Mouse (Mus musculus) limb, embryonic 10.5 days (tissue): ENCODE measurements at regions not wholly inside any gene's neighbourhood (a gene's known extent, or its start where the extent isn't known, plus 50 kb on each side); places are given as distances from the start of the nearest gene placed in this dataset.

ENCODE experiments used
- DNase-seq: peaks from one replicate; pipeline ENCODE4 v3.0.0-alpha.2; 2017; ENCODE audit warnings: low spot score
- H3K27ac ChIP-seq: fragments of 300-500 bp; sonication (generic); 2 replicates; pipeline ENCODE4 v1.5.1; 2016; ENCODE audit warnings: mild to moderate bottlenecking
- H3K27me3 ChIP-seq: fragments of 300-500 bp; sonication (generic); 2 replicates; pipeline ENCODE4 v1.6.1; 2016; ENCODE audit warnings: low read depth, mild to moderate bottlenecking; ENCODE audit not compliant: poor library complexity, severe bottlenecking
- H3K36me3 ChIP-seq: fragments of 300-500 bp; sonication (generic); 2 replicates; pipeline ENCODE4 v1.6.1; 2016; ENCODE audit warnings: mild to moderate bottlenecking, moderate library complexity
- H3K4me1 ChIP-seq: fragments of 300-500 bp; sonication (generic); 2 replicates; pipeline ENCODE4 v1.6.1; 2016
- H3K4me3 ChIP-seq: fragments of 300-500 bp; sonication (generic); 2 replicates; pipeline ENCODE4 v1.5.1; 2016; ENCODE audit warnings: mild to moderate bottlenecking, moderate library complexity
- H3K9me3 ChIP-seq: fragments of 300-500 bp; sonication (generic); replicated peaks from 2 replicates; pipeline ENCODE4 v1.6.1; 2016; ENCODE audit warnings: mild to moderate bottlenecking
- WGBS: fragments of 180-500 bp; shearing (Covaris S2); methylation state at CpG from one replicate; pipeline ENCODE4 v1.1.7; 2016; 5-methylcytosine and 5-hydroxymethylcytosine counted together

DNA sequence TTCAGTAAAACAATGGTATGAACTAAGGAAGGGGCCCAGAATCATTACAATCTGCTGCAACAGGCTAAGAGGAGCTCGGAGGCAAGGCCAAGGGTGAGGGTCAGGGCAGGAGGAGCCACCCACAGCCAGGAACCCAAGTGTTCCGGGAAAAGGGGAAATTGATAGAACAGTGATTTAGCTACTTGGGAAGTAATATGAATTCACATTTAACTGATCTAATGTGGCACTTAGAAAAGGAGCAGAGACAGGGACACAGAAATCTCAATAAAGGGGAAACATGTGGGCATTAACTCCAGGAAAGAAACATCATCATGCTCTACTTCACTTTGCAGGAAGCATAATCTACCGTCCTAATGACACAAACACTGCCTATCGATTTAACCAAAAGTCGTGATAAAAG is 120.1 kb upstream of the Hs6st1 start:
- no peak for DNase-seq
- H3K27me3 ChIP-seq, result no peaks in the 10 kb centered on the region
- no peaks in the 10 kb centered on the region for H3K9me3 ChIP-seq
- no peak overlapping the region for H3K4me3 ChIP-seq
- no peak overlapping the region for H3K27ac ChIP-seq
- H3K36me3 ChIP-seq, result no peaks in the 10 kb centered on the region
- peaks cover 9% of the 10 kb centered on the region for H3K4me1 ChIP-seq
- 74% methylated on average over 5 of the region's 5 CpGs for WGBS

DNA sequence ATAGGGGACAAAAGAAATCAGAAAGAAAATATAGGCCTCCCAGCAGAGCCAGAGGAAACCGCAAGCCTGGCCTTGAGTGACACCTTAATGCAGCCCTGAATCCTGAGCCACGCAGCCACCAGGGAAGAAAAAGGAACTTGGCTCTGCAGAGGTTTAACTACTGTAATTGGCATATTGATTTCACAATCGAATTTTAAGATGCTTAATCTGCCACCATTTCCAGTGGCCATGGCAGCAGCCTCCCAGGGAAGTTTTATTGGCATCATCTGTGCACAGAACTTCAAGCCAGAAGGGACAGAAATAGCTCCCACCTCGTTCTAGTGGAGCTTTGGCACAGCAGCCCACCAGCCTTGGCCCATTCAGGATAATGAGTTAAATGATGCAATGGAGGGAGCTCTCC is 117.1 kb upstream of the Hs6st1 start:
- WGBS, result 71% methylated on average over 4 of the region's 4 CpGs
- H3K9me3 ChIP-seq, result no peaks in the 10 kb centered on the region

DNA sequence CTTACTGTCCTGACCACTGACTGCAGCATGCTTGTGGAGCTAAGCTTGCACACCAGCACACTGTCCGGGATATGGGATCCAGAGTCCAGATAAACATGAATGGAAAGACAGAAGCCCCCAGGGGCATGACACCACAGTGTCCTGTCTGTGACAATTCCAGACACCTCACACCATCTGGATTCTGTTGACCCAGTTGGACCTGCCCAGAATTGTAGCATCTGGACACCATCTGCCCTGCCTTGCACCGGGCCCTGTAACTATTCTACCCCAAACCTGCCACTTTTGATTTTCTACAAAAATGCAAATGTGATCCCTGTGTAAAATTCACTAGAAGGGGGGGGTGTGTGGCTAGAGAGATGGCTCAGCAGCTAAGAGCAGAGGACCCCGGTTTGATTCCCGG is 114.5 kb upstream of the Hs6st1 start:
- 43% methylated on average over 4 of the region's 4 CpGs for WGBS
- Histone ChIP-seq H3K27ac (no peak overlapping the region), H3K36me3 (no peaks in the 10 kb centered on the region), H3K9me3 (no peaks in the 10 kb centered on the region), H3K4me1 (peaks cover 12% of the 10 kb centered on the region), H3K27me3 (no peaks in the 10 kb centered on the region), H3K4me3 (no peak overlapping the region)
- peak; percentile 67 for DNase-seq

More for the DNA sequence above, 117.1 kb upstream of the Hs6st1 start:
- peaks cover 10% of the 10 kb centered on the region for H3K4me1 ChIP-seq
- DNase-seq, result no peak
- no peak overlapping the region for H3K27ac ChIP-seq
- no peak overlapping the region for H3K4me3 ChIP-seq
- no peaks in the 10 kb centered on the region for H3K27me3 ChIP-seq
- H3K36me3 ChIP-seq, result no peaks in the 10 kb centered on the region

DNA sequence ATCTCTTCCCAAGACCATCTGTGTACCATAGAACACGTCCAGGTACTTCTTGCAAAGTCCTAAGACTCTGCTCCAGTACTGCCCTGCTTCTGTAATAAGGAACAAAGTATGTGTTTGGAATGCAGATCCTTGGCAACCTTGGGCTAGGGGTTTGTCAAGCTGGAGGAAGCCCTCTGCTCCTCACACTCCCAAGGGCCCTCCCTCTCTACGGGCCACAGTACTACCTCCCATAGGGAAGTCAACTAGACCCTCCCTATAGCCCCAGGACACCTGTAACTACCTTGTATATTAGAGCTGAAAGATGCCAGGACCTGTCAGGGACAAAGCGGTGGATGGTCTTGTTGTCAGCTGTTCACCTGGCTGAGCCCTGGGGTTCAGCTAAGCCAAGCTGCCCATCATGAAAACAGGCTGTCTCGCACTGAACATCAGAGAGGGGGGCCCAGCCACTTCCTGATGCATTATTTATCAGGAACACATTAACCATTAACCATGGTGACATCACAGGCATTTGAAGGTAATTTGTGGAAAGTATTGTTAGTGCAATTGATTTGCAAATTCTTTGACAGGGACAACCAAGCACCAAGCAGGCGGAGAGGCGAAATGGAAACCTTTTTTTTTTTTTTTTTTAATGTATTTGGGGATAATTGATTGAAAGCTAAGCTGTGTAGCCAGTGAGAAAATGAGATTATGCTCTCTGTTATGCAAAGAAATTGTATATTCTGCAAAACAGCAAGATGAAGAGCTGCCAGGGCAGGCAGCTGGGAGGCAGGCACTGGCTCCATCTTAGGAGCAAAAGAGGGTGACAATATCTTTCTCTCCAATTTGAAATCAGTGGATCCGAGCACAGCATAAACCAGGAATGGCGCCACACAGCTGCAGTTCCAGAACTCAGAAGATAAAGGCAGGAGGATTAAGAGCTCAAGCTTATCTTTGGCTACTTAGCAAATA is 110.5 kb upstream of the Hs6st1 start:
- WGBS, result 87% methylated on average over 8 of the region's 8 CpGs
- H3K36me3 ChIP-seq, result no peaks in the 10 kb centered on the region
- no peak overlapping the region for H3K27ac ChIP-seq
- no peak overlapping the region for H3K4me3 ChIP-seq
- H3K4me1 ChIP-seq, result peaks cover 16% of the 10 kb centered on the region
- no peaks in the 10 kb centered on the region for H3K27me3 ChIP-seq
- H3K9me3 ChIP-seq, result no peaks in the 10 kb centered on the region
- no peak for DNase-seq

DNA sequence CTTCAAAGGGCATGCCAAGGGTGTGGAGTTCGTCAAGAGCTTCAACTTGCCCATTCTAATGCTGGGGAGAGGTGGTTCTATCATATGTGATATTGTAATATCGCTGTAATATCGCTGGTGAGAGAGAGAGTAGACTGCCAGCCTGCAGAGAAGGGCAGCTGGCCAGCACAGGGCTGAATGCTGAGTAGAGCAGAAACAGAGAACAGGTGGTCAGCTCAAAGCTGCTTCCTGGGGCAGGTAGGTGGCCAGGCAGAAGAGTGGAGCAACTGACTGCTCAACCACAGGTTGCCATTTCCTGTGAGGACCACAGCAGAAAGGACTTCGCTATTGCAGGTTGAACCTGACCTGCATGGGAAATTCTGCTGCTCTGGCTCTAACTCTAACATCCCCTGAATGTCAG is 108.5 kb upstream of the Hs6st1 start:
- DNase-seq, result no peak
- Histone ChIP-seq H3K4me3 (no peak overlapping the region), H3K27me3 (no peaks in the 10 kb centered on the region), H3K4me1 (peaks cover 6% of the 10 kb centered on the region; the same call in 1 of the 2 replicates), H3K36me3 (no peaks in the 10 kb centered on the region), H3K27ac (no peak overlapping the region), H3K9me3 (no peaks in the 10 kb centered on the region)
- 88% methylated on average over 4 of the region's 4 CpGs for WGBS

DNA sequence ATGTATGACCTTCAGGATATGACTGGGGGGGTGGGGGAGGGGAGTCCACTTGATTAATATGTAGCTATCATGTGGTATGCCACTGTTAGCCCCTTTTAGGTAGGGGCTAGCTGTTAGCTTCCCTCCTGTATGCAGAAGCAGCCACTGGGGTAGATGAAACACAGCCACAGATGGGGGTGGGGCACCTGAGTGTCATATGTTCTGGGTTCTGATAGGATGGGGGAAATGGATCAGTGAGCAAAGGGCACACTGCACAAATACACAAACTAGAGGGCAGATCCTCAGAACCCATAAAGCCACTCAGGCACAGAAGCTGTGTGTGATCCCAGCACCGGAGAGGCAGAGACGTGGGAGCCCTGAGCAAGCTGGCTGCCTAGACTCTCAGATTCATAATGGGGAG is 107.4 kb upstream of the Hs6st1 start:
- H3K36me3 ChIP-seq, result no peaks in the 10 kb centered on the region
- no peak overlapping the region for H3K27ac ChIP-seq
- peaks cover 6% of the 10 kb centered on the region; the same call in 1 of the 2 replicates for H3K4me1 ChIP-seq
- WGBS, result 89% methylated on average over 2 of the region's 2 CpGs
- no peaks in the 10 kb centered on the region for H3K27me3 ChIP-seq
- no peak overlapping the region for H3K4me3 ChIP-seq
- no peaks in the 10 kb centered on the region for H3K9me3 ChIP-seq
- DNase-seq, result no peak

DNA sequence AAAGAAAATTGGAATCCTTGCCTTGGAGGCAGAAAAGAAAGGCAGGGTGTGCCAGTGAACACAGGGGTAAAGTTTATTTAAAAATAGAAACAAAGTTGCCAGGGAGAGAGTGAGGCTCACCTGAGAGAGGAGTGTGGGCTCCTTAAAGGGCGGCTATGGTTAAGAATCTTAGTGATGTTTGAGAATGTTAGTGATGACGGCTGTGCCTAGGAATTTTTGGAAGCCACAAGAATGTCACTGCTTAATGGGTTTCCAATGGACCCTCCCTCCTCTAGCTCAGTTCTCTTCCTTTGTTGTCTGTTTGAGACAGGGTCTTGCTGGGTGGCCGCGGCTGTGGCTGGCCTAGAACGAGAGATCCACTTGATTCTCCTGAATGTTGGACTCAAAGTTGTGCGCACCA is 106.3 kb upstream of the Hs6st1 start:
- peaks cover 6% of the 10 kb centered on the region; the same call in 1 of the 2 replicates for H3K4me1 ChIP-seq
- no peak overlapping the region for H3K27ac ChIP-seq
- DNase-seq, result no peak
- H3K4me3 ChIP-seq, result no peak overlapping the region
- no peaks in the 10 kb centered on the region for H3K36me3 ChIP-seq
- 86% methylated on average over 6 of the region's 6 CpGs for WGBS
- H3K9me3 ChIP-seq, result no peaks in the 10 kb centered on the region
- H3K27me3 ChIP-seq, result no peaks in the 10 kb centered on the region

DNA sequence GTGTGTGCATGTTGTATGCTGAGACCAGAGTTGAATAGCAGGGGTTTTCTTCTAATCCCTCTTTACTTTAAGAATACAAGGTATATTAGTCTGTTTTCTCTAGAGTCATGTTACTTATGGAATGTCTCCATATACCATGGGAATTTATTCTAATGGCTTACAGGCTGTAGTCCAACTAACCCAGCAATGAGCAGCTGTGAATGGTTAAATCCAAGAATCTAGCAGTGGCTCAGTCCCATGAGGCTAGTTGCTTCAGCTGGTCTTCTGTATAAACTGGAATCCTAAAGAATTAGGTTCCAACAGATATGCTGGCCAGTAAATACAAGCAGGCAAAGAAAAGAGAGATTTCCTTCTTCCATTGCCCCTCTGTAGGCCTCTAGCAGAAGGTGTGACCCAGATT is 99.7 kb upstream of the Hs6st1 start:
- no peak for DNase-seq
- Histone ChIP-seq H3K27ac (no peak overlapping the region), H3K27me3 (no peaks in the 10 kb centered on the region), H3K36me3 (no peaks in the 10 kb centered on the region), H3K9me3 (no peaks in the 10 kb centered on the region), H3K4me1 (peaks cover 32% of the 10 kb centered on the region), H3K4me3 (no peak overlapping the region)

DNA sequence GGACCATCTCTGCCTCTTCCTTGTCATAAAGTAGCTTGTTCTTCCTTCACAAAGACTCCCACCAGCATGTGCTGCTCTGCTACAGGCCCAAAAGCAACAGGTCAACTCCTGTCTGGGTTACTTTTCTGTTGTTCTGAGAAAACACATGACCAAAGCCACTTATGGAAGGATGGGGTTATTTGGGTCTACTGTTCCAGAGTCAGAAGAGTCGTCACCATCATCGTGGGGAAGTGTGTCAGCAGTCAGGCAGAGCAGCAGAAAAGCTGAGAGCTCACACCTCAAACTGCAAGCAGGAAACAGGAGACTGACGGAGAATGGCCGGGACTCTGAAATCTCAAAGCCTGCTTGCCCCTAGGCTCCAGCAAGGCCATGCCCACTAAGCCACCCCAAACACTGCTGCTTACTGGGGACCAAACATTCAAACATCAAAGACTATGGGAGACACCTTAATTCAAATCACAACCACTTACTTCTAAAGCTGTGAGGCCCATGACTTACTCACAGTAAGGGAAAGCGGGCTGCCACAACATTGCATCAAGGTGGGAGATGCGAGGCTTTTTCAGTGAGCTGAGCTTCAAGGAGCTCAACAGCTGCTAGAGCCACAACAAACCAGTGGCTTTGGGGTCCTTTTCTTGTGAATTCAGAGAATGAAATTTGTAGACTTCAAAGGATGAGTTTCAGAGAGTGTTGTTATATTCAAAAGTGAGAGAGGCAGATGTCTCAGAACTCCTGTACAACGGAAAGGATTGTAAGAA is 96.6 kb upstream of the Hs6st1 start:
- Histone ChIP-seq H3K27ac (peak overlapping the region; percentile 17; the same call in 1 of the 2 replicates), H3K4me1 (peaks cover 39% of the 10 kb centered on the region), H3K36me3 (no peaks in the 10 kb centered on the region), H3K4me3 (no peak overlapping the region), H3K27me3 (no peaks in the 10 kb centered on the region), H3K9me3 (no peaks in the 10 kb centered on the region)
- 53% methylated on average over 7 of the region's 7 CpGs for WGBS
- no peak for DNase-seq

DNA sequence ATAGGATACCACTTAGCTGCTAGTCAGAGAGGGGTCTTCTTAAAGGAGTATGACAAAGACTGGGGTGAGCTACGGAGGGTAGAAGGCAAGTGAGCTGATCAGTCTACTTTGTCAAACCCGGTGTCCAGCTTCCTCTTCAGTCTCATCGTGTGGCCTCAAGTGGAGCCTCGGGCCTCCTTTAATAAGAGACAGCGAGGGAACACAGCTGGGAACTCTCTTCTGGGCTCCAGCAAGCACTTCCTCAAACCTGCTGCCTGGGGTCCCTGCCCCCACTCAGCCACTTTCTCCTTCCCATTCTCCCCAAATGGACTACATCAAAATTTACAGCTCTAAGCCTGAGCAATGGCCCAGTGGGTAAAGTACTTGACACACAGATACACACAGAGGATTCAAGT is 96.0 kb upstream of the Hs6st1 start:
- Histone ChIP-seq H3K36me3 (no peaks in the 10 kb centered on the region), H3K27ac (peak overlapping the region; percentile 50; the same call in 1 of the 2 replicates), H3K27me3 (no peaks in the 10 kb centered on the region), H3K4me3 (no peak overlapping the region), H3K9me3 (no peaks in the 10 kb centered on the region), H3K4me1 (peaks cover 39% of the 10 kb centered on the region)
- DNase-seq, result no peak
- WGBS, result 34% methylated on average over 5 of the region's 5 CpGs

DNA sequence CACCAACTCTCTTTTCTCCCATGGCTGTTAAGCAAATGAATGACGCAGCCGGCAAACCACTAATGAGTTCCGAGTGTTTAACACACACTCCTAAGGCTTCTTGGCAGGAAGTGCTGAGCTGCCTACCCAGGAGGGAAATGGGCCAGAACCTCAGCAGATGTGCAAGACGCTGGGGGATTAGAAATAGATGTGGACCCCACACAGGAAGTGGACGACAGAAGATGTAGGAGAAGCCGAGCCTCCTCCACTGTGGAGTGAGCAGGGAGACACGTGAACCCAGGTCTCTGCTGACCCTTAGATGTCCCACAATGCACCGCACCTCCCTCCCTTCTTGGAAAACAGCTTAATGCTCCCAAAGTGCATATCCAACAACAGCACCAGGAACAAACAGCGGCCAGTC is 94.8 kb upstream of the Hs6st1 start:
- H3K27ac ChIP-seq, result peak overlapping the region; percentile 75
- peaks cover 41% of the 10 kb centered on the region for H3K4me1 ChIP-seq
- no peaks in the 10 kb centered on the region for H3K36me3 ChIP-seq
- H3K4me3 ChIP-seq, result no peak overlapping the region
- H3K9me3 ChIP-seq, result no peaks in the 10 kb centered on the region
- WGBS, result 44% methylated on average over 9 of the region's 9 CpGs
- DNase-seq, result peak; percentile 36
- no peaks in the 10 kb centered on the region for H3K27me3 ChIP-seq

DNA sequence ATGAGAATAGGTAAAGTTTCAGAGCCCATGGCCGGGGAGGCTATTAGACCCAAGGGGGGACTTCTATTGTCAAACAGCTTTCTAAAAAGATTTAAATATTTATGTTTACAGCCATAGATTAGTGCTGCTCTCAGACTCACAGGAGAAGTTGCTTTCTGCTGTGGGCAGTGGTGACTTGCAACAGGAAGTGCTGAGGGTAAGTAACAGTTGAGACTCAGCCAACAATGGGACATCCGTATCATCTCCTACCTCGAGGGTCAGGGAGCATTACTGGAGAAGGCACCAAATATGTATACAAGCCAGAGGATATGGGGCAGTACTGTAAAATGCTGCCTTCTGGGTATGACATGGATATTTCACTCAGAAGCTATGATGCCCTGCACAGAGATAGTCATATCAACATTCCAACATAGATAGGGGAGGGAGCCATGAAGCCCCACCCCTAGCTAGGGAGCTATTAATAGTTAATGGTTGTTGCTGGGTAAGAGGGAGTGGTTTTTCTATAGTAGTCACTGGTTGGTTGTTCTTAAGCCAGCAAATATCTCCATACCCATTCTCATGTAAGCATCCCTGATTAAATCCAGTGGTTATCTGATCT is 92.5 kb upstream of the Hs6st1 start:
- Histone ChIP-seq H3K27ac (no peak overlapping the region), H3K9me3 (no peaks in the 10 kb centered on the region), H3K4me3 (no peak overlapping the region), H3K4me1 (peaks cover 38% of the 10 kb centered on the region), H3K36me3 (no peaks in the 10 kb centered on the region), H3K27me3 (no peaks in the 10 kb centered on the region)
- DNase-seq, result no peak
- 83% methylated on average over 3 of the region's 3 CpGs for WGBS

DNA sequence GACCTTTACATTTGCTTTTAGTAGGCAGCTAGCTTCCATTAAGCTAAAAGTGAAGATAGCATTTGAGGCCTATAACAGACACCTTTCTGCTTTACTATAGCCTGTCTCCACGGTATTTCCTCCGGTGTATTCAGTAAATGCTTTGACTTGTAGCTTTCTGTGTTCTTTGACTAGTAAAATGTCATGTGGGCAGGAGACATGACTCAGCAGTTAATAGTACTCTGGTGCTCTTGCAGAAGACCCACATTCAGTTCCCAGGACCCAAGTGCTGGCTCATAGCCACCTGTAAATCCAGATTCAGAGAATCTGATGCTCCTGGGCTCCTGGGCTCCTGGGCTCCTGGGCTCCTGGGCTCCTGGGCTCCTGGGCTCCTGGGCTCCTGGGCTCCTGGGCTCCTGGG is 91.7 kb upstream of the Hs6st1 start:
- DNase-seq, result no peak
- no peaks in the 10 kb centered on the region for H3K36me3 ChIP-seq
- peaks cover 32% of the 10 kb centered on the region for H3K4me1 ChIP-seq
- no peak overlapping the region for H3K4me3 ChIP-seq
- H3K27ac ChIP-seq, result no peak overlapping the region
- no peaks in the 10 kb centered on the region for H3K27me3 ChIP-seq
- H3K9me3 ChIP-seq, result no peaks in the 10 kb centered on the region
- WGBS, result 85% methylated on average over 2 of the region's 2 CpGs
